Mouse (Mus musculus): Measurements from ENCODE around the gene Hid1. TPM values are rescaled to one million over a fixed set of nuclear protein-coding genes. Genes with fewer than 3 reads are reported as not detected.
A peak's percentile ranks its signal among the peaks of the same experiment; 100 is the strongest.

The Hid1 gene
- polyA plus RNA-seq, 1 experiment, result 14.4 TPM

- H3K27me3 ChIP-seq (ENCODE audit: control insufficient read depth, insufficient read depth, insufficient read length), result no peaks in the 10 kb centered on the region
- peaks cover 25% of the 10 kb centered on the region for H3K79me2 ChIP-seq (ENCODE audit: control insufficient read depth, insufficient read depth)
- H3K4me3 ChIP-seq (ENCODE audit: insufficient read depth, poor library complexity, severe bottlenecking), result peak within 1 kb of the TSS; percentile 64
- peak within 1 kb of the TSS; percentile 93 for H3ac ChIP-seq (ENCODE audit: control insufficient read depth, insufficient read length, low read depth)
- no peak for TF ChIP-seq USF1 (IDR thresholded peaks at IDR 0.05; ENCODE audit: low read depth)
- no peak for TF ChIP-seq MYOD1 (IDR thresholded peaks at IDR 0.05; ENCODE audit: control insufficient read depth, insufficient read length, low read depth)
- TF ChIP-seq CTCF (IDR thresholded peaks at IDR 0.05; ENCODE audit: control insufficient read depth, insufficient read depth, insufficient read length), result no peak
- no peak for TF ChIP-seq MYOG (IDR thresholded peaks at IDR 0.05; ENCODE audit: control insufficient read depth, extremely low read depth, insufficient read length)
- TF ChIP-seq CEBPB (IDR thresholded peaks at IDR 0.05; ENCODE audit: low read depth), result no peak
- no peak for TF ChIP-seq FOSL1 (IDR thresholded peaks at IDR 0.05; ENCODE audit: insufficient read depth, low read length, poor library complexity, severe bottlenecking)
- peak; percentile 59 for TF ChIP-seq MAX (IDR thresholded peaks at IDR 0.05)
- peaks cover 14% of the 10 kb centered on the region for H3K79me3 ChIP-seq (ENCODE audit: low read depth)
- peaks cover 3% of the 10 kb centered on the region for H3K36me3 ChIP-seq (ENCODE audit: control insufficient read depth, insufficient read depth)
These were observed 36.0 kb upstream of the Hid1 start, which contains the start of gene Mrpl58 for GRCm38 (mm10) chr11:115403338-115404124. Mrpl58 (plus strand) TSS chr11:115403752.

GRCm38 (mm10) chr11:115400630-115401391, 33.3 kb upstream of the Hid1 start:
- no peak overlapping the region for H3ac ChIP-seq (ENCODE audit: control insufficient read depth, insufficient read length, low read depth)
- H3K4me3 ChIP-seq (ENCODE audit: insufficient read depth, poor library complexity, severe bottlenecking), result no peak overlapping the region
- H3K36me3 ChIP-seq (ENCODE audit: control insufficient read depth, insufficient read depth), result no peaks in the 10 kb centered on the region
- peaks cover 10% of the 10 kb centered on the region for H3K79me3 ChIP-seq (ENCODE audit: low read depth)
- no peaks in the 10 kb centered on the region for H3K27me3 ChIP-seq (ENCODE audit: control insufficient read depth, insufficient read depth, insufficient read length)
- peaks cover 21% of the 10 kb centered on the region for H3K79me2 ChIP-seq (ENCODE audit: control insufficient read depth, insufficient read depth)
- TF ChIP-seq MAX (IDR thresholded peaks at IDR 0.05) (no peak), CEBPB (IDR thresholded peaks at IDR 0.05; ENCODE audit: low read depth) (no peak), MYOG (IDR thresholded peaks at IDR 0.05; ENCODE audit: control insufficient read depth, extremely low read depth, insufficient read length) (no peak), MYOD1 (IDR thresholded peaks at IDR 0.05; ENCODE audit: control insufficient read depth, insufficient read length, low read depth) (no peak), CTCF (IDR thresholded peaks at IDR 0.05; ENCODE audit: control insufficient read depth, insufficient read depth, insufficient read length) (no peak)

- Histone ChIP-seq H3K36me3 (ENCODE audit: control insufficient read depth, insufficient read depth) (peaks cover 3% of the 10 kb centered on the region), H3K4me3 (ENCODE audit: insufficient read depth, poor library complexity, severe bottlenecking) (no peak overlapping the region), H3K79me2 (ENCODE audit: control insufficient read depth, insufficient read depth) (peaks cover 14% of the 10 kb centered on the region), H3ac (ENCODE audit: control insufficient read depth, insufficient read length, low read depth) (no peak overlapping the region), H3K27me3 (ENCODE audit: control insufficient read depth, insufficient read depth, insufficient read length) (no peaks in the 10 kb centered on the region), H3K79me3 (ENCODE audit: low read depth) (peaks cover 7% of the 10 kb centered on the region)
- TF ChIP-seq MAX (IDR thresholded peaks at IDR 0.05), result no peak
- TF ChIP-seq MYOG (IDR thresholded peaks at IDR 0.05; ENCODE audit: control insufficient read depth, extremely low read depth, insufficient read length), result no peak
- no peak for TF ChIP-seq CTCF (IDR thresholded peaks at IDR 0.05; ENCODE audit: control insufficient read depth, insufficient read depth, insufficient read length)
- TF ChIP-seq MYOD1 (IDR thresholded peaks at IDR 0.05; ENCODE audit: control insufficient read depth, insufficient read length, low read depth), result no peak
- TF ChIP-seq CEBPB (IDR thresholded peaks at IDR 0.05; ENCODE audit: low read depth), result no peak
- no peak for TF ChIP-seq FOSL1 (IDR thresholded peaks at IDR 0.05; ENCODE audit: insufficient read depth, low read length, poor library complexity, severe bottlenecking)
- TF ChIP-seq USF1 (IDR thresholded peaks at IDR 0.05; ENCODE audit: low read depth), result no peak
These were observed 32.6 kb upstream of the Hid1 start for GRCm38 (mm10) chr11:115400126-115400525.

- no peaks in the 10 kb centered on the region for H3K27me3 ChIP-seq (ENCODE audit: control insufficient read depth, insufficient read depth, insufficient read length)
- no peaks in the 10 kb centered on the region for H3K79me2 ChIP-seq (ENCODE audit: control insufficient read depth, insufficient read depth)
- H3K4me3 ChIP-seq (ENCODE audit: insufficient read depth, poor library complexity, severe bottlenecking), result no peak overlapping the region
- H3K36me3 ChIP-seq (ENCODE audit: control insufficient read depth, insufficient read depth), result peaks cover 21% of the 10 kb centered on the region
- H3ac ChIP-seq (ENCODE audit: control insufficient read depth, insufficient read length, low read depth), result no peak overlapping the region
- no peaks in the 10 kb centered on the region for H3K79me3 ChIP-seq (ENCODE audit: low read depth)
- TF ChIP-seq CTCF (IDR thresholded peaks at IDR 0.05; ENCODE audit: control insufficient read depth, insufficient read depth, insufficient read length), result no peak
- TF ChIP-seq CEBPB (IDR thresholded peaks at IDR 0.05; ENCODE audit: low read depth), result peak; percentile 41
- no peak for TF ChIP-seq MYOG (IDR thresholded peaks at IDR 0.05; ENCODE audit: control insufficient read depth, extremely low read depth, insufficient read length)
These were observed 30.5 kb upstream of the Hid1 start for GRCm38 (mm10) chr11:115398085-115398484.

- Histone ChIP-seq H3K79me3 (ENCODE audit: low read depth) (peaks cover 6% of the 10 kb centered on the region), H3K79me2 (ENCODE audit: control insufficient read depth, insufficient read depth) (peaks cover 6% of the 10 kb centered on the region), H3K4me3 (ENCODE audit: insufficient read depth, poor library complexity, severe bottlenecking) (no peak overlapping the region), H3ac (ENCODE audit: control insufficient read depth, insufficient read length, low read depth) (no peak overlapping the region), H3K27me3 (ENCODE audit: control insufficient read depth, insufficient read depth, insufficient read length) (no peaks in the 10 kb centered on the region), H3K36me3 (ENCODE audit: control insufficient read depth, insufficient read depth) (peaks cover 62% of the 10 kb centered on the region)
- TF ChIP-seq MYOD1 (IDR thresholded peaks at IDR 0.05; ENCODE audit: control insufficient read depth, insufficient read length, low read depth) (no peak), MAX (IDR thresholded peaks at IDR 0.05) (no peak), CTCF (IDR thresholded peaks at IDR 0.05; ENCODE audit: control insufficient read depth, insufficient read depth, insufficient read length) (no peak), FOSL1 (IDR thresholded peaks at IDR 0.05; ENCODE audit: insufficient read depth, low read length, poor library complexity, severe bottlenecking) (no peak), MYOG (IDR thresholded peaks at IDR 0.05; ENCODE audit: control insufficient read depth, extremely low read depth, insufficient read length) (no peak), USF1 (IDR thresholded peaks at IDR 0.05; ENCODE audit: low read depth) (no peak), CEBPB (IDR thresholded peaks at IDR 0.05; ENCODE audit: low read depth) (no peak)
These were observed 26.3 kb upstream of the Hid1 start for GRCm38 (mm10) chr11:115393721-115394325.

Measured in C2C12 (cell line).